Mouse (Mus musculus): ENCODE results near the gene Tnnc1. TPM values are rescaled to one million over a fixed set of nuclear protein-coding genes. Genes with fewer than 3 reads are reported as not detected.

The Tnnc1 gene
- total RNA-seq (2021) = 1 to 10 TPM; 2.4 to 2.9 TPM
- long read RNA-seq, experiment 1, partial matches to known transcripts = 0 of 2 reads
- long read RNA-seq, experiment 1, other reads (novel, unspliced or antisense) = 1 of 2 reads
- long read RNA-seq, experiment 2 = 0 reads

DNA sequence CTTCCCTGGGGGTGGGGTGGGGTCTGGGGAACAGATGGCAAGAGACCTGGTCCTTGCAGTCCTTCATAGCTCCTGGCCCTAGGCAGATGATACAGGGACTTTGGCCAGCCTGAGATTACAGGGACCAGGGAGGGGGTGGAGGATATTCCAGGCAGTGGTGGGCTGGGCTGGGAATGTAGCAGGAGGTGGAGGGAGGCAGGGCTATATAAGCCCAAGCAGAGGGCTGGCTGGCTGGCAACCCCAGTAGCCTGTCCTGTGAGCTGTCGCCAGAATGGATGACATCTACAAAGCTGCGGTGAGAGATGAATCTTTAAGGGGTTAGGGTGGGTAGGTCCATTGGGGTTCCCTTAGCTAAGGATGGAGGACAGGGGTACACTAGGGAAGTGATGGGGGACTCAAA, at the start of gene Tnnc1:
Tnnc1 (plus strand) TSS at position 229 of the 400 bp plus-strand sequence.
- TF ChIP-seq CTCF (conservative IDR thresholded peaks at IDR 0.05) = no peak
- no peak for DNase-seq (ENCODE audit: low spot score in 2 of 2)
- Histone ChIP-seq H3K4me3 (peak within 1 kb of the TSS; percentile 83), H3K27ac (peak within 1 kb of the TSS; percentile 98)

DNA sequence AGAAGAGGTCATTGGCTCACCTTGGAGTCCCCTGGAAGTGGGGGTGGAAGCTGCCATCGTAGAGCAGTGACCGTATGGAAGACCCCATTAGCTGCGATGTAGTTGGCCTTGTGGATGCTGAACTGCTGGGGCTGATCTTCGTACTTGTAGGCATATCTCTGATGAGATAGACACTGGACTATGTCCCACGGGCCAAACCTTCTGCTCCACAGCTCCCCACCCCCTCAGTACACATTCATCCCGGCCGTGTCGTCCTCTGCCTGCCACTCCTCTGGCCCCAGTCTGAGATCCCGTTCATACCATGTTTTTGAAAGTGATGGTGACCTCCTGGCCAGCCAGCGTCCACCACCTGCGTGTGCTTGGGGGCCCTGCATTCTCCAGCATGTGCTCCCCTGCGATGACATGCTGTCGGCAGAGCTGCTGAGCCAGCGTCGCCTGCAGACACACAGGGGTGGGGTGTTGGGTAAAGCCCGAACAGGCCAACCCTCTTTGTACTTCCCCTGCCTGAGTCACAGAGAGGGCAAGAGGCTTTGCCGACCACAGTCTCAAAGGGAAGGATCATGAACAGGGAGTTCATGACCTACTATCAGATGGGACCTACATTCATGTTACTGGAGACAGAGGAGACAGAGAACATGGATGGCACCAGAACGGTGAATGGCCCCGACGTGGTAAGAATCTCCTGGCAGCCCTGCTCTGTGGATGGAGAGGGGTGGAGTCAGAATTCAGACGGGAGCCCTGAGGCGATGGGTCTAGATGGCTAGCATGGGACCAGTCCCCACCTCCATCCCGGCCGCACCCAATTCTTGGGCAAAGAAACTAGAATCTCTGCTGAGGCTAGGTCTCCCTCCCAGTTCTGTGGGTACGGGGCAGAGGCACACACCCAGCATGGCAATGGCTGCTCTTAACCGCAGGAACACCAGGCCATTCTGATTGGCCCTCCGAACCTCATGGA, 47.6 kb upstream of the Tnnc1 start:
- DNase-seq (ENCODE audit: low spot score in 2 of 2) = no peak
- TF ChIP-seq CTCF (conservative IDR thresholded peaks at IDR 0.05) = no peak
- H3K4me3 ChIP-seq = no peak overlapping the region
- H3K27ac ChIP-seq = no peak overlapping the region

DNA sequence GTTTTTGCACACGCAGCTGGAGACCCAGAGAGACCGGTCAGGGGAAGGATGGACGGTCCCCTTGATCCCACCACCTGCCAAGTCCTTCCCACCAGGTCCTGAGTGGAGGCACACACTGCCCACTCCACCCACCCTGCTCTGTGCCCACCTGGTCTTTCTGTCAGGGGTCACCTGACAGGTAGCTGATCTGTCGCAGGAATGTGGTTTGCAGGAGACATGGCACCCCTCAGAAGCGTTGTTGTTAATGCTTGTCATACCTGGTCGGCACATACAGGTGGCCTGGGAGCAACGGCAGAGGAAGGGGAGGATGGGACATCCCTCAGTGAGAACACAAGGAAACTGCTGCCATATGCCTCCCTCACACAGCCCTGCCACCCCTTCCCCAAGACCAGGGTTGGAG, 46.9 kb upstream of the Tnnc1 start:
- Histone ChIP-seq H3K27ac (no peak overlapping the region), H3K4me3 (no peak overlapping the region)
- TF ChIP-seq CTCF (conservative IDR thresholded peaks at IDR 0.05) = no peak
- DNase-seq (ENCODE audit: low spot score in 2 of 2) = no peak

DNA sequence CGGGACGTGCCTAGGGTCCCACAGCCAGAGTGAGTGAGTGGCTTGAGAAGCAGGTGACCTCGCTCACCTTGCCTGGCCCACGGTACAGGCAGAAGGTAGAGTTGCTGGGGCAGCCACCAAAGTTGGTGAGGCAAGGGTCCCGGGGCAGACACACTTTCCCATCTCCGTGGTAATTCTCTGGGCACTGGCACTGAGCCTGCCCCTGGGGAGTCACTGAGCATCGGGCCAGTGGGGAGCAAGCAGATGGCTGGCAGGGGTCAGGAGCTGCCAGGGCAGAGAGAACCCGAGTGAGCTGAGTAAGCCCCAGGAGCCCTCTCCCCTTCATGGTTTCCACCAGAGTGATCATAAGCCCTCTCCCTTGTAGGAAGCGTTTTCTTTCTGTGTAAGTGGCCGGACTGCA, 46.5 kb upstream of the Tnnc1 start:
- no peak for DNase-seq (ENCODE audit: low spot score in 2 of 2)
- no peak overlapping the region for H3K4me3 ChIP-seq
- no peak for TF ChIP-seq CTCF (conservative IDR thresholded peaks at IDR 0.05)
- no peak overlapping the region for H3K27ac ChIP-seq

GRCm38 (mm10) chr14:31164067-31164466, 44.0 kb upstream of the Tnnc1 start:
- no peak for TF ChIP-seq CTCF (conservative IDR thresholded peaks at IDR 0.05)
- Histone ChIP-seq H3K27ac (no peak overlapping the region), H3K4me3 (no peak overlapping the region)
- no peak for DNase-seq (ENCODE audit: low spot score in 2 of 2)

- H3K4me3 ChIP-seq = no peak overlapping the region
- no peak overlapping the region for H3K27ac ChIP-seq
- TF ChIP-seq CTCF (conservative IDR thresholded peaks at IDR 0.05) = no peak
- DNase-seq (ENCODE audit: low spot score in 2 of 2) = no peak
Measured at GRCm38 (mm10) chr14:31165010-31165409, 43.1 kb upstream of the Tnnc1 start.

GRCm38 (mm10) chr14:31165458-31165857, 42.7 kb upstream of the Tnnc1 start:
- DNase-seq (ENCODE audit: low spot score in 2 of 2) = no peak
- Histone ChIP-seq H3K4me3 (no peak overlapping the region), H3K27ac (no peak overlapping the region)
- no peak for TF ChIP-seq CTCF (conservative IDR thresholded peaks at IDR 0.05)

- no peak for DNase-seq (ENCODE audit: low spot score in 2 of 2)
- no peak for TF ChIP-seq CTCF (conservative IDR thresholded peaks at IDR 0.05)
- Histone ChIP-seq H3K27ac (peak overlapping the region; percentile 54; the same call in 1 of the 2 replicates), H3K4me3 (no peak overlapping the region)
Measured at GRCm38 (mm10) chr14:31165991-31166630, 42.0 kb upstream of the Tnnc1 start.

DNA sequence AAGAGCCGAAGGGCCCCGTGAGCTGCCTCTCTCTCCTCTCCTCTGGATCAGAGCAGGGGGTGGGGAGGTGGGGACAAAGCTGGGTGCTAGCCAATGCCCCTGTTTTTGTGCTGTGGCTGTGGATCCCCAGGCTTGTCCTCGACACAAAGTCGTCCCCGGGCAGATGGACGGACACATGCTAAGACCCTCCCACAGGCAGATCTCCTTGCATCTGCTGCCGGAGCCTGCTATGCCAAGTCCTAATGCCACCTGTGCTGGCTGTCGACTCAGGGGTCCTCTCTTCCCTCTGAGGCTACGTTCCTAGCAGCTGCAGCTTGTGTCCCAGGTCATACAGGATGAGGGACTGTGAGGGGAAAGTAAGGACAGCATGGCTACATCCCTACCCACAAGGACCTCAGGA, 41.3 kb upstream of the Tnnc1 start:
- Histone ChIP-seq H3K4me3 (no peak overlapping the region), H3K27ac (peak overlapping the region; percentile 32; the same call in 1 of the 2 replicates)
- no peak for TF ChIP-seq CTCF (conservative IDR thresholded peaks at IDR 0.05)
- no peak for DNase-seq (ENCODE audit: low spot score in 2 of 2)

- no peak for TF ChIP-seq CTCF (conservative IDR thresholded peaks at IDR 0.05)
- peak within 1 kb of the TSS; percentile 32; the same call in 1 of the 2 replicates for H3K27ac ChIP-seq
Measured at GRCm38 (mm10) chr14:31168425-31168824, 39.7 kb upstream of the Tnnc1 start, which contains the start of gene Stab1. Stab1 (minus strand) TSS chr14:31168641.

GRCm38 (mm10) chr14:31169508-31169907, 38.6 kb upstream of the Tnnc1 start:
- TF ChIP-seq CTCF (conservative IDR thresholded peaks at IDR 0.05) = no peak
- Histone ChIP-seq H3K4me3 (no peak overlapping the region), H3K27ac (no peak overlapping the region)
- no peak for DNase-seq (ENCODE audit: low spot score in 2 of 2)

More at GRCm38 (mm10) chr14:31168425-31168824, 39.7 kb upstream of the Tnnc1 start, which contains the start of gene Stab1:
- no peak for DNase-seq (ENCODE audit: low spot score in 2 of 2)
- peak within 1 kb of the TSS; percentile 33 for H3K4me3 ChIP-seq

- DNase-seq (ENCODE audit: low spot score in 2 of 2) = no peak
- Histone ChIP-seq H3K27ac (peak overlapping the region; percentile 60), H3K4me3 (no peak overlapping the region)
- no peak for TF ChIP-seq CTCF (conservative IDR thresholded peaks at IDR 0.05)
Measured at GRCm38 (mm10) chr14:31170963-31171362, 37.1 kb upstream of the Tnnc1 start.

DNA sequence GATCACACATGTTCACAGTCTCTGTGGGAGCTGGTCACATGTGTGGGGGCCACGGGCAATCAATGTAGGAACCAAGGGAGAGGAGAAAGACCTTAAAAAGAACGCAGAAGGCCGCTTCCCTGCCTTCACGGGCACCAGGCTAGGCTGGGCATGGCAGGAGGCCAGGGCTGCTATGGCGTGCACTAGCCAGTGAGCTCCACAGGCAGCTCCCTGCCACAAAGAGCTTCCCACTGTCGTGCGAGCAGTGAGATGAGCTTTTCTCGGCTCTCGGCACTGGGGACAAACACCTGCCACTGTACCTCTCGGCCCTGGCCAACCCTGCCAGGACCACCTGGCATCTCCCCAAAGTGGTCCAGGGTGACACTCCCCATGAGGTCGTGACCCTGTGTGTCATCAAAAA, 36.7 kb upstream of the Tnnc1 start:
- Histone ChIP-seq H3K4me3 (no peak overlapping the region), H3K27ac (peak overlapping the region; percentile 60)
- TF ChIP-seq CTCF (conservative IDR thresholded peaks at IDR 0.05) = no peak
- DNase-seq (ENCODE audit: low spot score in 2 of 2) = no peak
